Mouse (Mus musculus) naive thymus-derived CD4-positive, alpha-beta T cell, adult 2 months (primary cell): ENCODE measurements around the gene Nmrk1.
"Not testable (repeated sequence)": the region's sequence is repeated elsewhere in the genome, so short reads cannot be mapped to it uniquely, and the experiment has no call there.

Experiments used
- DNase-seq: peaks from one replicate; pipeline ENCODE4 v3.0.0-alpha.2; 2011; ENCODE audit warnings: low read depth

Nmrk1 gene

GRCm38 (mm10) chr19:18631644-18632219 lies at the start of gene Nmrk1, which contains the start of gene Ostf1:
Gene Nmrk1 (plus strand): TSS chr19:18631950.
Gene Ostf1 (minus strand): TSS chr19:18631823.
- peak; percentile 92 for DNase-seq

- DNase-seq = no peak
These were observed 49.5 kb upstream of the Nmrk1 start for GRCm38 (mm10) chr19:18582226-18582625.

GRCm38 (mm10) chr19:18582887-18583286 lies 48.9 kb upstream of the Nmrk1 start:
- DNase-seq = no peak

- DNase-seq = no peak
These were observed 48.0 kb upstream of the Nmrk1 start for GRCm38 (mm10) chr19:18583706-18584105.

- DNase-seq = no peak
These were observed 47.1 kb upstream of the Nmrk1 start for GRCm38 (mm10) chr19:18584621-18585020.

- DNase-seq = no peak
These were observed 44.6 kb upstream of the Nmrk1 start for GRCm38 (mm10) chr19:18587118-18587517.

- peak; percentile 64 for DNase-seq
These were observed 43.5 kb upstream of the Nmrk1 start for GRCm38 (mm10) chr19:18588243-18588642.

- not testable (repeated sequence) for DNase-seq
These were observed 42.9 kb upstream of the Nmrk1 start for GRCm38 (mm10) chr19:18588801-18589200.

GRCm38 (mm10) chr19:18589276-18589675 lies 42.5 kb upstream of the Nmrk1 start:
- DNase-seq = no peak

- DNase-seq = no peak
These were observed 41.5 kb upstream of the Nmrk1 start for GRCm38 (mm10) chr19:18590234-18590633.

GRCm38 (mm10) chr19:18590942-18591354 lies 40.8 kb upstream of the Nmrk1 start:
- peak; percentile 31 for DNase-seq

GRCm38 (mm10) chr19:18592919-18593318 lies 38.8 kb upstream of the Nmrk1 start:
- no peak for DNase-seq

- no peak for DNase-seq
These were observed 38.0 kb upstream of the Nmrk1 start for GRCm38 (mm10) chr19:18593722-18594121.

- no peak for DNase-seq
These were observed 34.9 kb upstream of the Nmrk1 start for GRCm38 (mm10) chr19:18596876-18597275.

GRCm38 (mm10) chr19:18597772-18598171 lies 34.0 kb upstream of the Nmrk1 start:
- DNase-seq = no peak

- no peak for DNase-seq
These were observed 33.4 kb upstream of the Nmrk1 start for GRCm38 (mm10) chr19:18598265-18598926.

GRCm38 (mm10) chr19:18599051-18599450 lies 32.7 kb upstream of the Nmrk1 start:
- no peak for DNase-seq

- no peak for DNase-seq
These were observed 32.1 kb upstream of the Nmrk1 start for GRCm38 (mm10) chr19:18599650-18600049.

GRCm38 (mm10) chr19:18600611-18601010 lies 31.1 kb upstream of the Nmrk1 start:
- DNase-seq = no peak

GRCm38 (mm10) chr19:18603011-18603410 lies 28.7 kb upstream of the Nmrk1 start:
- peak; percentile 50 for DNase-seq

GRCm38 (mm10) chr19:18607907-18608306 lies 23.8 kb upstream of the Nmrk1 start:
- no peak for DNase-seq

GRCm38 (mm10) chr19:18608975-18609374 lies 22.8 kb upstream of the Nmrk1 start:
- DNase-seq = no peak

- no peak for DNase-seq
These were observed 17.4 kb upstream of the Nmrk1 start for GRCm38 (mm10) chr19:18614337-18614736.
